Mouse (Mus musculus): Measurements from ENCODE around the gene Cst13.
A peak's percentile ranks its signal among the peaks of the same experiment; 100 is the strongest.
"Not testable (repeated sequence)": the region's sequence is repeated elsewhere in the genome, so short reads cannot be mapped to it uniquely, and the experiment has no call there.

The Cst13 gene

DNA sequence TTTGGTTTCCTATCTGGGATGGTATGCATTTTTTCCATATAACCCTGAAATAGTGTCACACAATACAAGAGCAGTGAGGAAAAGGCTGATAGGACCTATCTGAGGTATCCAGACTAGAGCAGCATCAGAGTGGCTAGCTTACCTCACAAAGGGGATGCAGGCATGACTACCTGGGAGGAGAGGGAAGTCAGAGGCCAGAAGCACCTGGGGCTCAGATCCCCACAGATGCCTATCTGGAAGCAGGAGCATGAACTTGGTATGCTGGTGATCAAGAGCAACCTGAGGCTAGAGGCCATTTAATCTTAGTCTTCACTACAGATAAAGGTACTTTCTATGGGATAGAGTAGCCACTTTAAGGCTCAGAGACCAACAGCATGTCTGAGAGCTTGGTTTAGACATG lies at the start of gene Cst13:
TSS of gene Cst13 (plus strand) at position 173 of the 400 bp plus-strand sequence.
- DNase-seq (ENCODE audit: low spot score in 2 of 2), result no peak

DNA sequence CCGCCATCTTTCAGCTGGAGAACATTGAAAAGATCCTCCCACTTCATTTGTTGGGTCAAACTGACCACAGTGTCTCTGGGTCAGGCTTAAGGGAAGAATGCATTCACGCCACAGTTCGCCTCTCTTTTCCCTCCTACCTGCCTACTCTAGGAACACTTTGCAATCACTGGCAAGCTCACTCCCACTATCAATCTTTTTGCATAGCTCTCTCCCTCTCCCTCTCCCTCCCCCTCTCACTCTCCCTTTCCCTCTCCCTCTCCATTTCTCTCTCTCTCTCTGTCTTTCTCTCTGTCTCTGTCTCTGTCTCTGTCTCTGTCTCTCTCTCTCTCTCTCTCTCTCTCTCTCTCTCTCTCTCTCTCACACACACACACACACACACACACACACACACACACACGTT lies 48.5 kb upstream of the Cst13 start, which contains the start of gene Cst11:
TSS of gene Cst11 (minus strand) at position 101 of the 400 bp plus-strand sequence.
- DNase-seq (ENCODE audit: low spot score in 2 of 2), result not testable (repeated sequence)

DNA sequence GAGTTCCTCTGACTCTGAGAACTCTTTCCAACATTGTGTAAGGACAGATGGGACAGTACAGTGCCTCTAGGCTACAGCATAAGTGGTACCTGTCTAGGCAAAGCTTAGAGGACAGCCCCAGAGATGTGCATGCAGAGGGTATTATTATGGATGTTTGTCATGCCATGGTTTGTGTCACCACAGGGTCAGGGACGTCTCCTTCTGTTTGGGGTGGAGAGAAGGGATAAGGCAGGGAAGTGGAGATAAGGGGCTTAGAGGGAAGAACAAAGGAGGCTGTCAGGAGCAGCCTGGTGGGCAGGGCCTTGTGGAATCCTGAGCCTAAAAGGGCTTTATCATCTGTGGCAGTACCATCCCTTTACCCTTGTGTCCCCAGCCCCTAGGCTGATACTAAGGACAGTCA lies 38.2 kb upstream of the Cst13 start, which contains the start of gene 8030411F24Rik:
TSS of gene 8030411F24Rik (plus strand) at position 301 of the 400 bp plus-strand sequence.
- DNase-seq (ENCODE audit: low spot score in 2 of 2), result no peak

DNA sequence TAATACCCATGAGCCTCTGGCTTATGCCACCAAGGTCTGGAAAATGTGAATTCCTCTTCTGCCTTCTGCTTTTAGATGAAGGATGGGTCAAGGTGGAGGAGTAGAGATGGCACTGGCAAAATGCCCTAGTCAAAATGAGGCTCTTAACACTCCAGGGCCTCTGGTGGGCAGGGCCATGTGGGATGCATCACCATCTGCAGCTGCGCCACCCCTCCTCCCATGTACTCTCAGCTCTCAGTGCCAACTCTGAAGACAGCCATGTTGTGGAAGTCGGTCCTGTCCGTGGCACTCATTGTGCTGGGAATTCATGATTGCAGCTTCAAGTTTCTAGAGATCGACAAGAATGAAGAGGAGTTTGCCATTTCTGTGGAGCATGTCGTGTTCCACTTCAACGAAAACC lies 30.7 kb upstream of the Cst13 start, which contains the start of gene Cst12:
TSS of gene Cst12 (plus strand) at position 220 of the 400 bp plus-strand sequence.
- no peak for DNase-seq (ENCODE audit: low spot score in 2 of 2)

DNA sequence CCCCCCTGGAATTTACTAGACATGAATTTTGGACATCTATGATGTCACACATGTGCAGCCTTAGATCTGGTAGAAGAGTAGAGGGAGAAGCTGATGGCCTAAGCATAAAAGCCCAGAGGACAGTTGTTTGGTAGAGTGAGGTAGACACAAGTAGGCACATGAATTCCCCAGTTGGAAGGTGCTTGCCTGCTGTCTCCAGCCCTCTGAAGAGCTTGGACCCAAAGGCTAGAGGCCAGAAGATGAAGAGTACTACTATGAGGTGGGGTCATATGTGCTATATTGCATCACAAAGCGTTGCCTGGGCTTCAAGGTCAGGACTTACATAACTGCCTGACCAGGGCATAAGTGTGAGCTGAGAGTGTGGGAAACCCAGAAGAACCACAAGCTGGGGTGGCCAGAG lies 21.4 kb upstream of the Cst13 start, which contains the start of gene Cst8:
TSS of gene Cst8 (plus strand) at position 301 of the 400 bp plus-strand sequence.
- DNase-seq (ENCODE audit: low spot score in 2 of 2), result no peak

DNA sequence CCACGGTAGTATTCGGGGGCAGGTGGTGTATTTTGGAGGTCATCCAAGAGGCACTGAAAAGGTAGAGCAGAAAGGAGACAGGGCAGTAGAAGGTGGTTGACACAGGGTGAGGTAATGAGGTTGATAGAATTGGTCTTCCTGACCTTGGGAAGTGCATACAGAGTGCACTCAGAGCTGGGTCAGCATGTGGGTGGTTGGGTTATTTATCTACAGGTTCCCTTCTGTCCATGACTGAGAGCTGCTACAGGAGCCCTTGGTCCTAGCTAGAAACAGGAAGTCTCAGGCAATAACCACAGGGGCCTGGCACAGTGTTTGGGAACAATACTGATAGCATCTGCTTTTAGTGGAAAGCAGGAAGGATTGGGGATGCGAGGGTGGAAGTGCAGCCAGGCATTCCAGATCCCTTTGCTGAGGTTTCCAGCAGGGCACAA lies 18.4 kb upstream of the Cst13 start:
- DNase-seq (ENCODE audit: low spot score in 2 of 2), result no peak

DNA sequence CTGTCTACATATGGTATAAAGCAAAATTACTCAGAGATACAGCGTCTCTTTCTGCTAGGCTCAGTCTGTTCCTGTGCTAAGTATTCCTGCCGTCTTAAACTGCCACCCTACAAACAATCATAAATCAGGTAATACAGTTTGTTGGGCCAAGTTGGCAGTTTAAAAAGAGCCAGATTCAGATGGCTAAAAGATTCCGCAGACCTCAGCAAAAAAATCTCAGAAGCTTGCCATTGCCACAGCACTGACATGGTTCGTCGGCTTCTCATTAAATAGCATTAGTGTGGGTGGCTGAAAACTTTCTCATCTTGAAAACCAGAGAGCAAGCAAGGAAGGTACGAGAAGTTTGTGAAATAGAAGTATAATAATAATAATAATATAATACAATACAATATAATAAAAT lies 13.2 kb upstream of the Cst13 start:
- DNase-seq (ENCODE audit: low spot score in 2 of 2), result no peak

DNA sequence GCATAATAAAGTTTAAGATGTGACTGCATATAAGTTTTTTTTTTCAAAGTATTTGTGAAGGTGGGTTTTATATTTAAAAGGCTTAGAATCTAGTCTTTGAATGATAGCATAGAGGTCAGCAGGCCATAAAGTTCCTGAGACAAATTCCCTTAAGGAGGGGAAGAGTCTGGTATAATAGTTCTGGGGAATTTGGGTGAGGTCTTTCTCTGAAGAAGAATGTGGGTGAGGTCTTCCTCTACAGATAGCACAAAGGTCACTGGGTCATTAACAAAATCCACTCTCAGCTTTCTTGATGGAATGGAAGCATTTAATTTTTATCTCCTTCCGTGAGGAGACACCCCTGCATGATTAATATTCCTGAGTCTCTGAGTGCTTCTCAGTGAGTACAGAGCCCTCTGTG lies 6.1 kb downstream of the Cst13 start:
- DNase-seq (ENCODE audit: low spot score in 2 of 2), result no peak

DNA sequence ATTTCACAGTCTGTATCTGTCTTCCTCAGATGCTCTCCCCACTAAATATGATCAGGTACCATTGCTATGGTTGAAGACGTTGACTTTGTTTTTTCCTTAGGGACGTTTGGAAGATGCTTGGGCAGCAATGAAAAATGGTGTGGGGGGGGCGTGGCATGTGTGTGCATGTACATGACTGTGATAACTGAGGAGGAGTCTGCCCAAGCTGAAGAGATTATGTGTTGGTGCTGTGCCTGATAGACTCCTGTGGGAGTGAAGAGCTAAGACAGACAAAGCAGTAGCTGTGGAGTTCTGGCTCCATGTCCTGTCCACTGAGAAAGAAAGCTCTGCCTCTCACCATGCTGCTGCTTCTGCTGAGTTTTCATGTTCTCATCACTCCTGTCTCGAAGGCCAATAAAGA lies 15.0 kb downstream of the Cst13 start, which contains the start of gene Cst9:
TSS of gene Cst9 (plus strand) at position 236 of the 400 bp plus-strand sequence.
- no peak for DNase-seq (ENCODE audit: low spot score in 2 of 2)

DNA sequence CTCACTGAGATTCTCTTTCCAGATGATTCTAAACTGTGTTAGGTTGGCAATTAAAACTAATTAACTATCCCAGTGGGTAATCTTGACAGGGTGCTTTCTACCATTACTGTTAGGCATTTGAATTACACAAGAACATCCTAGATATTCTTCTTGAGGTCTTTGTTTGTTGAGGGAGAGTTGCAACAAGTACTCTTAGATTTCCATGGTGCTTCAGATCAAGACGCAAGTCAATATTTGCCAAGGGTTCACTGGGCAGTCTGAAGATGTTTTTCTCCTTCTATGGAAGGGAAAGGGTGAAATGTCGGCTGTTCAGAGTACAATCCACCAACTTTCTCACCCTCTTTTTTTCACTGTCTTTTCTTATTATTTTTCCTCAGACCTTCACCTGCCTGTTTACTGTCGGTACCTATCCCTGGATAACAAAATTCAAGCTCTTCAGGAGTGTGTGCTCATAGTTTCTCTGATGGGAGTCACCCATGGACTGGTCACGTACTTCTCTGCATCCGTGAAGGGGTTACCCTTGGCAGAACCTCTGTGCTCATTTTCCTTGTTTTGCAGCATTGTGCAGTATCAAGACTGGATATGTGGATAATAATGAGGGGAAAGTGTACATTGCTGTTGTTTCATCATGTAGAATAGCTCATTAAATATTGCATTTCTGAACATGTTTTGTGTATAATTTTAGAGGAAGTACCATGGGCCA lies 18.3 kb downstream of the Cst13 start:
- no peak for DNase-seq (ENCODE audit: low spot score in 2 of 2)

DNA sequence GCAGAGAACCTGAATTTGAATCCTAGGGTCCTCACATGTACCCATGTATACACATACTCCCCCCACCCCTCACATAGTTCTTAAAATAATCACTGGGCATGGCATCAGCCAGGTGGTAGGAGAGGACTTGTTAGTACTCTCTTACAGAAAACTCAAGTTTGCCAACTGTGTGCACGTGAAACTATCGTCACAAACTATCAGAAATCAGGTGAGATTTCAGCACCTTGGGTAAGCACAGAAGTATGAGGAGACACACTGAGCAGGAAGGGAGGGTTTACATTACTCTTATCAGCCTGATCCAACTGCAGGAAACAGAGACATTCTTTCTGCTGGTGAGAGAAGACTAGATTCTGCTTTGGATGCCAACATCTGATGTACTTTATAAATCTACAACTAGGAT lies 19.3 kb downstream of the Cst13 start:
- DNase-seq (ENCODE audit: low spot score in 2 of 2), result no peak

DNA sequence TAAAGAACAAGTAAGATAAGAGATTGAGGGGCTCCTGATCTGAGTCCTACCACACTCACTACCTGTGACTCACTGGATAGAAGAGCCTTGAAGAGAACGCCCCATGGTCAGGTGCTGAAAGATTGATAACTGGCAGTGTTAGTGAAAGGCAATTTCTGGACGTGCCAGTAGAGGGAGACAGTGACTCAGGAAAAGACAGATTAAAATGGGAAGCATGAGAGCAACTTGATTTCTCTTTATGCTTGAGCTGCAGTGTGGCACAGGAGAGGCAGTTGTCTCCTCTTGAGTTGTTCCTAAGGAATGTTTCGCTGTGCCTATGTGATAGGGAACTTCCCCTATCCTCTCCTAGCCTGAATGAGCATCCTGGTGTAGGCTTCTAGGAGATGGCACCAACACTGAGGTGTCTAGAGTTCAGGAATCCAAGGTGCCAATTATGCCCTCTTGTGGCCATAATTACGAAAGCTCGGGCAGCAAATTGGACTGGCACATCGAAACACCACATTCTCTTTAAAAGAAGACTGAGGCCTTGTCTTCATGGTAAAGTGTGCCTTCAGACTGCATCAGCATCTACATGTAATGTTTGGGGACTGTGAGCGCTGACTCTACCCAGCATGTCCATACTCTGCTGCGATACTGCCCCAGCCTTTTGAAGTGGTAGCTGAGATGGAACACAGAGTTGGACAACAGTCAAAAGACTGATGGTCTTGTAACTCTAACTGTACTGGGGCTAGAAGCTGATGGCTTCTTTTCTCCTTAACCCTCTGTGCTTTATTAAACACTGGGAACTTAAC lies 31.4 kb downstream of the Cst13 start:
- peak; percentile 19 to 56 for DNase-seq (ENCODE audit: low spot score in 2 of 2)

DNA sequence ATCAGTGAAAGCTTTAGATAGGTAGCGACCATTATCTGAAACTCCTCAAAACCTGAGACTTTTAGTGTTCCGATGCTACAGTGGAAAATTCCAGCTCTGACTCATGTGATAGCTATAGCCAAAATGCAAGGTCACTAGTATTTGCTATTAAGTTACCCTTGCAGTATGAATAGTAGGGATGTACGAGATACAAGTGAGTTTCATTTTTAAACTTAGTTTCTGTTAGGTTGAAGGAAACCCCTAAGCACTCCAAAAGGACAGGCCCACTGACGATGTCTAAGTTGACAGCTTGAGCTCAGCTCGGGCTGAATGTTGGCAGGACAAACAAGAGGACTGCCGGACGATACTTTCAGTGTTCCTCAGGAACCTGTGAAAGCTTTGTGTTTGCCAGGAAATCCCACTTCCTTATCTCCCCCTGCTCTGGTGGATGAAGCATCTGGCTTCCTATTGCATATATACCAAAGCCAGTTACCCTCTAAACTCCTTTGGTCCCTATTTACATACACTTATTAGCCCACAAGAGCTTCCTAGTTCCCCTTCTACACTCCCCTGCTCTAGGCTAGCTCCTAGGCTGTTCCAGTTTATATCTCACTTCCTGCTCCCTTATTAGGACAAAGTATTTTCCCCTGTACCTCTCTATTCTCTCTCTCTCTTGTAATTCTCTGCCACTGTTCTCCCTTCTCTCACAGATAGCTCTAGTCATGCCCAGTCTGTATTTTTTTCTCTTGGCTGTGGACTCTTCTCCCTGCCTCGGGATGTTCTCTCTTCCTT lies 36.9 kb downstream of the Cst13 start:
- no peak for DNase-seq (ENCODE audit: low spot score in 2 of 2)

DNA sequence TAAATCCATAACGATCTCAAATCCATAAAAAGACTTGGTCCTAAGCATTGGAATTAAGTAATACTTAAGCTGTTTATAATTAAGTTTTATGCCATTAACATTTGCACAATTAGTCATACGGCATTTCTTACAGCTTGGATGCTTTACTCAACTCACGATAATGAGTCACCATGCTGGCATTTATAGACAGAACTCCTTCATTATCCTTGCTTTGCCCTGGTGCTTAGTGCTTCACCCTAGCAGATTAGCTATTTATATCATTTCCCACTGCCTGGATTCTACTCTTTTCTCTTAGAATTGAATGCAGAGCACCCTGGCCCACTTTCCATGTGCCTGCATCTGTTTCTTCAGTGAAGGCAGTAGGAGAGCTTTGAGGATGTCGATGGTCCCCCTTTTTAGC lies 37.6 kb downstream of the Cst13 start:
- DNase-seq (ENCODE audit: low spot score in 2 of 2), result no peak

DNA sequence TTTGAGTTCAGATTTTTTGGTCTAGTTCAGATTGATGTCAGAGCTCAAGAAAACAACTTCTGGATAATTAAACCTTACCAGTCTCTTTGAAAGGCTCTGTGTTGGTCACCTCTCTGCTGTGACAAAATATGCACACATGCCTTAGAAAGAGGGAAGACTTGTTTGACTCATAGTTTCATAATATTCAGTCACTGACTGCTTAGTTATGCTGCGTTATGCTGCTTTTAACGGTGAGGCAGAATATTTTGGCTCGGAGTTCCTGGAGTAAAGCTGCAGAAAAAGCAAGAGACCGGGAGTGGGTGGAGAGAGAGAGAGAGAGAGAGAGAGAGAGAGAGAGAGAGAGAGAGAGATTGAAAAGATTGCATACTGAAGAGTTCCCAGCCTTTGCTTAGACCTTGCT lies 41.1 kb downstream of the Cst13 start:
- DNase-seq (ENCODE audit: low spot score in 2 of 2), result no peak

DNA sequence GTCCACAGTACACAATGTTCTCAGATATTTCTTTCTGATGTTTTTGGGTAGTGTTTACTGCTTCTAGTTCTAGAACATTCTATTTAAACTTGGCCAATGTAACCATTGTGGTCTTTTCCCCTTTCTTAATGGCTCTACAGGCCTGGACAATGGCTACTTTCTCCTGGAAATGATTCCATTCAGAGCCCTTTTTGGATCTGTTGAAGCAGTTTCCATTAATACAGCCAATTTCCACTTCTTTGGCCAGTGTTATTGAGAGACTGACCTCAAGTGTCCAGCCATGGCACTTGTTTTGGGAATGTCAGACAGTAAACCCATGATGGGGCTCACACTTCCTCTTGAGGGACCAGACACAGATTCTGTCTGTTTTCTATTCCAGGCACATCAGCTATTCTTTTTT lies 41.8 kb downstream of the Cst13 start:
- no peak for DNase-seq (ENCODE audit: low spot score in 2 of 2)

DNA sequence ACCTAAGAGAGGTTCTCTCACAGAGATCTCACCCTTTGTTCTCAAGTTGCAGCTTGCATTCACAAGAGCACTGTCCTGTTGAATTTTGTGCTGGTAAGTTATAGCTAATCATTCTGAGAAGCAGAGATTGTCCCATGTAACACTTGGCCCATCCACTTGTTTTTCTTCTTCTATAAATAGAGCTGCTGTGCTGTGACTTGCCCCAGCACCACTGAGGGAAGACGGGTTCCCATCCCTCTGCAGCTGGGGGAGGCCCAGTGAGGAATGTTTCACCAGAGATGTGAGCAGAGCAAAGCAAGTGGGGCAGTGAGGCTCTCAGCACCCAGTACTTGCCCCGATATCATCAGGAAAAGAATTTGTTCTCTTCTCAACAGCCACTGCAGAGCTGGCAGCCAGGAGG lies 45.1 kb downstream of the Cst13 start, which contains the start of gene 9230104L09Rik:
TSS of gene 9230104L09Rik (minus strand) at position 73 of the 400 bp plus-strand sequence.
- no peak for DNase-seq (ENCODE audit: low spot score in 2 of 2)

DNA sequence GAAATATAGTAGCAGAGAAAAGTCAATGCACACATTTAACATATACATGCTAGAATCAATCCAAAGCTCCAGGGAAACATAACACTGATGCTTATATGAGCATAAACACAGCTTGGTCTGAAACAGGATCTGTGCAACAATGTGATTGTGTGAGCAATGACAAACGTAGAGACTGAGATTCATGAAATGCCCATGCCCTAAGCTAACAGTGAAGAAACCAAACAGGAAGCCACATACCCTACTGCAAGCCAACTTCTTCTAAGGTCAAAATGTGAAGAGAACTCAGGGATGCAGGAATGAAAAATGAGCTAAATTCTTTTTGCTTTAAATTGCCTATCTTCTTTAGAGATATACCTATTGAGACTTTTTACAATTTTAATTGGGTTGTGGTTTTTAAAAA lies 49.1 kb downstream of the Cst13 start:
- DNase-seq (ENCODE audit: low spot score in 2 of 2), result no peak

DNA sequence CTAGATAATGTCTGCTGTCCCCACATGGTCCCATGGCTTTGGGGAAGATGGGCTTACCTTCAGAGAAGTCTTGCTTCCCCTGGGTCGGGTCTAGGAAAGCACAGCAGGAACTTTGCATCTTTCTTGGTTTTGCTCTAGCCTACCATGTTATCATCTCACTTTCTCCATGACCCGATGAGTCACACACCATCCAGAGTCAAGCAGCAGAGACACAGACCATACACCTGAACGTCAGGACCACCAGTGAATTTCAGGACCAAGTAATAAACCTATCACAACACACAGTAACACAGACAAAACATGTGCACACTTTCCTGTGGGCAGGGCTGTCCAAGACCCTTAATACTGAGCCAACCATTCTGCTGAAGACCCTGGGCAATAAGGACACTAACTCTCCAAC lies 50.6 kb downstream of the Cst13 start:
- no peak for DNase-seq (ENCODE audit: low spot score in 2 of 2)

DNA sequence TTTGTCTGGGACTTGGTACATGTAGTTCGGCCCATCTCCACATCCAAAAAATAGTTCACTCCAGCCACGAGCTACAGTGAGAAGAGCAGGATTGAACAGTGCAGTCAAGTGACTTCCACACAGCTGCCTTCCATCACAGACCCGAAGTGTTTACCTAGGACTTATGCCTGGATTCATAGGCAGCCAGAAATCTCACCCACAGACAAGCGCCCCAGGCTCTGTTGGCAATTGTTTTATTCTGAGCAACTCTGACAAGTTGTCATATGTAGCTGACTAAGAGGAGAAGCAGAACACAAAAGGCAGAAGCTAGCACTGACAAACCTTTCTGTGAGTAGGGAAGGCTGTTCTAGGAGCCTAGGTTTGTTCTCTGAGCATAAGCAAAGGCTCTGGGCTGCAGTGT lies 53.0 kb downstream of the Cst13 start:
- DNase-seq (ENCODE audit: low spot score in 2 of 2), result no peak

DNA sequence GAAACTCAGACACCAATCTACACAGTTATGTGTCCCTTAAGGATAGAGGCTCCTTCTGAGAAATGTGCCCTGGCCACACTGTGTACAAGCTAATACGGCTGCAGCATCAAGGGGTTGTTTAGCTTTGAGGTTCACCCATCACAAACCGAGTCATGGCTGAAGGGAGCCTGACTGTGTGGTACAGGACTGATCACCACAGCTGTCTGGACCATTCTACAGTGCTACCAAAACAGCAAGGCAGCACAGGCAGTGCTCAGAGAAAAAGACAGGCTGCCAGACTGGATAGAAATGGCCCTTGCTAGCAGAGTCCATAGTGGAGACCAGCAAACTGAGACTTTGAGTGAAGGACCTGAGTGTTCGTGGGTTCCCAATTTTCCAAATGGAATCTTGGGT lies 54.3 kb downstream of the Cst13 start:
- DNase-seq (ENCODE audit: low spot score in 2 of 2), result no peak

All from spleen, postnatal 14 days (tissue).